Mouse (Mus musculus) CH12.LX (cell line): Measurements from ENCODE around the gene Gsg1l. TPM values are rescaled to one million over a fixed set of nuclear protein-coding genes. Genes with fewer than 3 reads are reported as not detected.

Experiments
- DNase-seq: peaks from one replicate; pipeline ENCODE4 v3.0.0-alpha.2; 2013; ENCODE audit errors: extremely low read depth
- H3K27ac ChIP-seq: 2 replicates; pipeline ENCODE4 v1.5.1; 2012; ENCODE audit warnings: low read depth, mild to moderate bottlenecking, control low read depth, moderate library complexity; ENCODE audit not compliant: insufficient read depth
- H3K27me3 ChIP-seq: replicated peaks from 2 replicates; pipeline ENCODE3; 2012; ENCODE audit warnings: inconsistent platforms
- H3K36me3 ChIP-seq, 2 experiments: replicated peaks in 1 of 2; 2 replicates each; pipeline versions ENCODE3 to v1.6.1; 2012; ENCODE audit warnings: inconsistent platforms in 1 of 2, low read length in 1 of 2, mild to moderate bottlenecking in 1 of 2, mixed read lengths in 1 of 2, moderate library complexity in 1 of 2; ENCODE audit not compliant: control insufficient read depth in 1 of 2, insufficient read depth in 1 of 2
- H3K4me1 ChIP-seq, 2 experiments: 2 replicates each; pipeline ENCODE4 v1.6.1; 2012; ENCODE audit warnings: inconsistent platforms in 1 of 2, moderate library complexity in 1 of 2; ENCODE audit not compliant: insufficient read depth in 2 of 2, control insufficient read depth in 1 of 2
- H3K4me2 ChIP-seq: 2 replicates; pipeline ENCODE4 v1.6.1; 2012; ENCODE audit warnings: low read depth, mild to moderate bottlenecking, control low read depth; ENCODE audit not compliant: poor library complexity, insufficient read depth, severe bottlenecking
- H3K4me3 ChIP-seq, 3 experiments: fragments of 150-350 bp in 1 of 3; sonication (generic) in 1 of 3; replicated peaks in 1 of 3; 2 replicates each; pipeline versions ENCODE3 to v1.5.1; 2011 to 2012; ENCODE audit warnings: low read depth in 2 of 3, low read length in 2 of 3, mild to moderate bottlenecking in 2 of 3, moderate library complexity in 2 of 3, control low read depth in 1 of 3, improper control_type of control experiment in 1 of 3, inconsistent platforms in 1 of 3, mixed read lengths in 1 of 3; ENCODE audit not compliant: poor library complexity in 1 of 3
- H3K79me2 ChIP-seq: replicated peaks from 2 replicates; pipeline ENCODE4 v1.6.1; 2012; ENCODE audit warnings: mild to moderate bottlenecking, moderate library complexity; ENCODE audit not compliant: control insufficient read depth, poor library complexity, insufficient read depth, severe bottlenecking; ENCODE audit errors: extremely low read depth
- H3K9ac ChIP-seq: 2 replicates; pipeline ENCODE4 v1.6.1; 2012; ENCODE audit warnings: low read depth, mild to moderate bottlenecking, control low read depth, moderate library complexity; ENCODE audit not compliant: insufficient read depth
- H3K9me3 ChIP-seq: replicated peaks from 2 replicates; pipeline ENCODE3; 2012; ENCODE audit warnings: low read length, inconsistent platforms, mixed read lengths
- CTCF ChIP-seq, 2 experiments: IDR thresholded peaks in 1 of 2; conservative IDR thresholded peaks in 1 of 2; 2 replicates each; pipeline ENCODE4 v1.5.1; 2011 to 2012; ENCODE audit warnings: low read depth in 2 of 2, low read length in 2 of 2, improper control_type of control experiment in 1 of 2, inconsistent platforms in 1 of 2, mild to moderate bottlenecking in 1 of 2, moderate library complexity in 1 of 2
- E2F4 ChIP-seq: IDR thresholded peaks from 2 replicates; pipeline ENCODE4 v1.6.1; 2011; ENCODE audit warnings: low read depth, low read length, improper control_type of control experiment; ENCODE audit not compliant: insufficient replicate concordance
- GABPA ChIP-seq: IDR thresholded peaks from 2 replicates; pipeline ENCODE4 v1.6.1; 2012; ENCODE audit warnings: low read depth, low read length, improper control_type of control experiment, inconsistent platforms; ENCODE audit not compliant: insufficient replicate concordance
- HCFC1 ChIP-seq: IDR thresholded peaks from 2 replicates; pipeline ENCODE4 v1.6.1; 2012; ENCODE audit warnings: low read depth, mild to moderate bottlenecking, inconsistent platforms, low read length, improper control_type of control experiment
- IRF4 ChIP-seq: IDR thresholded peaks from 2 replicates; pipeline ENCODE4 v1.6.1; 2014; ENCODE audit warnings: low read depth, mild to moderate bottlenecking, inconsistent platforms, low read length, improper control_type of control experiment
- JUN ChIP-seq: IDR thresholded peaks from 2 replicates; pipeline ENCODE4 v1.6.1; 2011; ENCODE audit warnings: low read depth, mild to moderate bottlenecking, low read length, improper control_type of control experiment, moderate library complexity; ENCODE audit not compliant: insufficient read depth
- KAT2A ChIP-seq: IDR thresholded peaks from 2 replicates; pipeline ENCODE4 v1.6.1; 2012; ENCODE audit warnings: low read length, improper control_type of control experiment, inconsistent platforms; ENCODE audit not compliant: insufficient replicate concordance
- MAX ChIP-seq: IDR thresholded peaks from 2 replicates; pipeline ENCODE4 v1.6.1; 2011; ENCODE audit warnings: low read length, improper control_type of control experiment
- MAZ ChIP-seq: IDR thresholded peaks from 2 replicates; pipeline ENCODE4 v1.6.1; 2012; ENCODE audit warnings: low read depth, mild to moderate bottlenecking, inconsistent platforms, low read length, improper control_type of control experiment, moderate library complexity
- MEF2A ChIP-seq: IDR thresholded peaks from 2 replicates; pipeline ENCODE4 v1.6.1; 2014; ENCODE audit warnings: low read depth, mild to moderate bottlenecking, inconsistent platforms, low read length, improper control_type of control experiment, borderline replicate concordance
- NRF1 ChIP-seq: IDR thresholded peaks from 2 replicates; pipeline ENCODE4 v1.6.1; 2014; ENCODE audit warnings: low read depth, mild to moderate bottlenecking, inconsistent platforms, low read length, improper control_type of control experiment, moderate library complexity
- PAX5 ChIP-seq: IDR thresholded peaks from 2 replicates; pipeline ENCODE4 v1.6.1; 2012; ENCODE audit warnings: low read length, inconsistent platforms, mixed read lengths
- POLR2A ChIP-seq: IDR thresholded peaks from 2 replicates; pipeline ENCODE4 v1.6.1; 2011; ENCODE audit warnings: low read depth, mild to moderate bottlenecking, improper control_type of control experiment, low read length
- POLR2AphosphoS2 ChIP-seq: IDR thresholded peaks from 2 replicates; pipeline ENCODE4 v1.6.1; 2011; ENCODE audit warnings: low read depth, low read length, improper control_type of control experiment
- RAD21 ChIP-seq: IDR thresholded peaks from 2 replicates; pipeline ENCODE4 v1.6.1; 2011; ENCODE audit warnings: low read depth, mild to moderate bottlenecking, low read length, improper control_type of control experiment, moderate library complexity
- RCOR1 ChIP-seq: conservative IDR thresholded peaks from 2 replicates; pipeline ENCODE4 v1.6.1; 2012; ENCODE audit warnings: low read depth, mild to moderate bottlenecking, inconsistent platforms, low read length, improper control_type of control experiment
- SIN3A ChIP-seq: IDR thresholded peaks from 2 replicates; pipeline ENCODE4 v1.6.1; 2012; ENCODE audit warnings: low read length, improper control_type of control experiment, inconsistent platforms
- SMC3 ChIP-seq: IDR thresholded peaks from 2 replicates; pipeline ENCODE4 v1.6.1; 2011; ENCODE audit warnings: low read depth, low read length, improper control_type of control experiment
- USF2 ChIP-seq: conservative IDR thresholded peaks from 2 replicates; pipeline ENCODE4 v1.6.1; 2011; ENCODE audit warnings: low read depth, low read length, improper control_type of control experiment
- ZC3H11A ChIP-seq: IDR thresholded peaks from 2 replicates; pipeline ENCODE4 v1.6.1; 2012; ENCODE audit warnings: low read depth, mild to moderate bottlenecking, inconsistent platforms, low read length, improper control_type of control experiment
- ZKSCAN1 ChIP-seq: IDR thresholded peaks from 2 replicates; pipeline ENCODE4 v1.6.1; 2012; ENCODE audit warnings: low read depth, inconsistent platforms, low read length, improper control_type of control experiment, borderline replicate concordance
- ZMIZ1 ChIP-seq: IDR thresholded peaks from 2 replicates; pipeline ENCODE4 v1.6.1; 2012; ENCODE audit warnings: low read depth, mild to moderate bottlenecking, inconsistent platforms, low read length, improper control_type of control experiment
- dilution Hi-C: fragments of 300-500 bp; cut with MboI; formaldehyde crosslinking; loops from 2 replicates; pipeline ENCODE4 v1.14.3; 2020; ENCODE audit warnings: low sequenced_read_pairs; ENCODE audit not compliant: extremely low pct_unique_long_range_greater_than_20kb, extremely low pct_ligation_motif_present
- in situ Hi-C: fragments of 300-500 bp; cut with MboI; formaldehyde crosslinking; loops from 3 replicates; pipeline ENCODE4 v1.14.3; 2019; ENCODE audit warnings: low sequenced_read_pairs, low pct_ligation_motif_present, low pct_unique_long_range_greater_than_20kb, mixed read lengths
- polyA plus RNA-seq: library from polyadenylated mRNA; unstranded; fragments of >175 nt; gene quantifications from 2 replicates; pipeline ENCODE4 v1.2.1, GENCODE M21; 2012; ENCODE audit warnings: low read depth; ENCODE audit not compliant: insufficient read length
- total RNA-seq, 2 experiments: library from RNA; depleted of rRNA; stranded (reverse); fragments of 300-350 nt in 1 of 2; fragments of >200 nt in 1 of 2; gene quantifications; 2 replicates each; pipeline ENCODE4 v1.2.3; 2012 to 2014

The Gsg1l gene
- total and polyA plus RNA-seq, 3 experiments = not detected

DNA sequence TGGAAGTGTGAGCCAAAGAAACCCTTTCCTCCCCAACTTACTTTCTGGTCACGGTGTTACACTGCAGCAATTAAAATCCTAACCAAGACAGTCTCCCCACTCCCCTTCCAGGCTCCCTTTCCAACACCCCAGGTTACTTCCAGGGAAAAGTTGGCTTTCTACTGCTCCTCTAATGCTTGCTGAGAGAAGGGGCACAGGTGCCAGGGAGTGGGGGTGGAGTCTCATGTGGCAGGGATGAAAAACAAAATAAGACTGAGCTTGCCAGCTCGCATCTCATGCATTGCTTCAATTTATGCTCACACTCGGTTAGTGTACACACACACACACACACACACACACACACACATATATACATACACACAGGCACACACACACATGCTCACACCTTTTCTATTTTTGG lies 46.9 kb downstream of the Gsg1l start:
- Histone ChIP-seq H3K27me3 (peaks cover 12% of the 10 kb centered on the region), H3K79me2 (no peaks in the 10 kb centered on the region), H3K4me3 (no peak overlapping the region), H3K27ac (no peak overlapping the region), H3K4me2 (no peak overlapping the region), H3K9me3 (no peaks in the 10 kb centered on the region), H3K4me1 (no peaks in the 10 kb centered on the region), H3K36me3 (no peaks in the 10 kb centered on the region), H3K9ac (no peak overlapping the region)
- in situ Hi-C loops (no loop called here), dilution Hi-C loops (no loop called here)
- DNase-seq = no peak
- TF ChIP-seq NRF1 (no peak), ZKSCAN1 (no peak), CTCF (conservative IDR thresholded peaks at IDR 0.05 in 1 of 2, IDR thresholded peaks at IDR 0.05 in 1 of 2; ENCODE audit: low read depth in 2 of 2, low read length in 2 of 2) (no peak), SMC3 (no peak), RCOR1 (no peak), MEF2A (no peak), MAZ (no peak), E2F4 (no peak), HCFC1 (no peak), MAX (no peak), POLR2AphosphoS2 (no peak), POLR2A (no peak)

DNA sequence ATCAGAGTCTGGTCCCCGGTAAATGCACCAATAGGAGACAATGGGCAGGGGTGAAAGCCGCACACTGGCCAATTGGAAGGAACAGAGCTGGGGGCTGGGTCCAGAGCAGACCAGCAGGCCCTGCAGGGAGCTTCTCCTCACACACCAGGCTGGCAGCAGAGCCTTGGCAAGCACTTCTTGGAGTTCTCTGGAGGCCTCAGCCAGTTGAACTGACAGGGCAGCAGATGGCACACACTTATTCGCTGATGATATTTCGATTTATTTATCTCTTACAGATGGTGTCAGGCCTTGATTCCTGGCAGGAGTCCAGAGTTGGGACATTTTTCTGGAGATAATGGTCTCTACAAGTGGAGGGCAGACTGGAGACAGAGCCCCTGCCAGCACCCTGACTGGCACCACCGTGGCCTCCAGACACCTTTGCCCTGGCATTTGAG lies 49.4 kb downstream of the Gsg1l start:
- TF ChIP-seq GABPA (no peak), E2F4 (no peak), CTCF (conservative IDR thresholded peaks at IDR 0.05 in 1 of 2, IDR thresholded peaks at IDR 0.05 in 1 of 2; ENCODE audit: low read depth in 2 of 2, low read length in 2 of 2) (no peak), KAT2A (no peak), USF2 (no peak), JUN (no peak), SIN3A (no peak), ZMIZ1 (no peak), RAD21 (no peak), PAX5 (no peak), IRF4 (no peak), MEF2A (no peak), ZC3H11A (no peak)
- no peak overlapping the region for H3K4me2 ChIP-seq
- dilution Hi-C loops (no loop called here), in situ Hi-C loops (no loop called here)
- H3K9me3 ChIP-seq = no peaks in the 10 kb centered on the region
- no peak for DNase-seq
- no peak overlapping the region for H3K27ac ChIP-seq
- H3K9ac ChIP-seq = no peak overlapping the region
- H3K4me1 ChIP-seq = peaks cover 0 to 3% of the 10 kb centered on the region in 2 experiments; a peak in 1 of 4 replicates
- H3K4me3 ChIP-seq = no peak overlapping the region
- H3K27me3 ChIP-seq = peaks cover 12% of the 10 kb centered on the region
- H3K79me2 ChIP-seq = no peaks in the 10 kb centered on the region
- H3K36me3 ChIP-seq = no peaks in the 10 kb centered on the region
